Mouse (Mus musculus) intestine, embryonic 14.5 days (tissue): ENCODE measurements around the gene Oprm1. TPM values are rescaled to one million over a fixed set of nuclear protein-coding genes. Genes with fewer than 3 reads are reported as not detected.
A peak's percentile ranks its signal among the peaks of the same experiment; 100 is the strongest.

ENCODE experiments used
- ATAC-seq: fragments of 200-750 bp; cut with Nextera tagmentation; replicated peaks from 2 replicates; pipeline ENCODE4 v1.8.0; 2017; ENCODE audit warnings: low read depth, moderate number of reproducible peaks, moderate TSS enrichment, moderate library complexity; ENCODE audit not compliant: low FRiP score, low TSS enrichment
- DNase-seq: peaks from one replicate; pipeline ENCODE4 v3.0.0-alpha.2; 2018; ENCODE audit warnings: low spot score
- H3K27ac ChIP-seq: fragments of 300-500 bp; sonication (generic); 2 replicates; pipeline ENCODE4 v1.5.1; 2014; ENCODE audit warnings: low read depth, mild to moderate bottlenecking, control low read depth
- H3K27me3 ChIP-seq: fragments of 300-500 bp; sonication (generic); replicated peaks from 2 replicates; pipeline ENCODE4 v1.6.1; 2014; ENCODE audit warnings: low read length, control low read depth; ENCODE audit not compliant: control insufficient read depth, insufficient read depth
- H3K36me3 ChIP-seq: fragments of 300-500 bp; sonication (generic); 2 replicates; pipeline ENCODE4 v1.6.1; 2014; ENCODE audit warnings: low read length, control low read depth; ENCODE audit not compliant: control insufficient read depth, insufficient read depth
- H3K4me1 ChIP-seq: fragments of 300-500 bp; sonication (generic); replicated peaks from 2 replicates; pipeline ENCODE4 v1.6.1; 2014; ENCODE audit warnings: low read length, control low read depth, mixed read lengths; ENCODE audit not compliant: control insufficient read depth, insufficient read depth
- H3K4me2 ChIP-seq: fragments of 300-500 bp; sonication (generic); 2 replicates; pipeline ENCODE4 v1.6.1; 2014; ENCODE audit warnings: low read length
- H3K4me3 ChIP-seq: fragments of 300-500 bp; sonication (generic); 2 replicates; pipeline ENCODE4 v1.5.1; 2014; ENCODE audit warnings: low read depth, low read length, control low read depth, mixed read lengths
- H3K9ac ChIP-seq: fragments of 300-500 bp; sonication (generic); 2 replicates; pipeline ENCODE4 v1.6.1; 2014; ENCODE audit warnings: mild to moderate bottlenecking, low read length
- H3K9me3 ChIP-seq: fragments of 300-500 bp; sonication (generic); 2 replicates; pipeline ENCODE4 v1.6.1; 2016; ENCODE audit warnings: low read length, control low read depth; ENCODE audit not compliant: control insufficient read depth
- WGBS: fragments of 180-500 bp; shearing (Covaris S2); extraction: QIAGEN DNeasy Blood & Tissue Kit; methylation state at CpG from one replicate; pipeline ENCODE4 v1.1.7; 2014; 5-methylcytosine and 5-hydroxymethylcytosine counted together
- polyA plus RNA-seq: library from polyadenylated mRNA; unstranded; fragments of >200 nt; fragmentation: Nextera tagmentation; extraction: Ambion mirVana; gene quantifications from 2 replicates; pipeline ENCODE4 v1.2.1, GENCODE M21; 2014

Oprm1 gene
- polyA plus RNA-seq, 1 experiment from 2014 or later, result 0.51 TPM

GRCm38 (mm10) chr10:6977843-6978242 lies 219.5 kb downstream of the Oprm1 start:
- Histone ChIP-seq H3K27ac (no peak overlapping the region), H3K4me1 (no peaks in the 10 kb centered on the region; the same call in 1 of the 2 replicates), H3K36me3 (no peaks in the 10 kb centered on the region), H3K4me3 (no peak overlapping the region), H3K9me3 (no peaks in the 10 kb centered on the region), H3K4me2 (no peak overlapping the region), H3K27me3 (no peaks in the 10 kb centered on the region), H3K9ac (no peak overlapping the region)
- DNase-seq (no peak), ATAC-seq (no peak)
- WGBS, result 76% methylated on average over 2 of the region's 2 CpGs

- no peaks in the 10 kb centered on the region for H3K36me3 ChIP-seq
- WGBS, result 88% methylated on average over 1 of the region's 1 CpGs
Observed at GRCm38 (mm10) chr10:6978733-6979132, 220.4 kb downstream of the Oprm1 start.

GRCm38 (mm10) chr10:6979216-6979615 lies 220.9 kb downstream of the Oprm1 start:
- no peaks in the 10 kb centered on the region for H3K27me3 ChIP-seq
- H3K4me1 ChIP-seq, result no peaks in the 10 kb centered on the region; the same call in 1 of the 2 replicates
- no peak overlapping the region for H3K9ac ChIP-seq
- no peaks in the 10 kb centered on the region for H3K9me3 ChIP-seq
- no peak for DNase-seq
- H3K27ac ChIP-seq, result no peak overlapping the region
- H3K36me3 ChIP-seq, result no peaks in the 10 kb centered on the region
- no peak overlapping the region for H3K4me3 ChIP-seq
- H3K4me2 ChIP-seq, result no peak overlapping the region
- no peak for ATAC-seq
- WGBS, result 78% methylated on average over 7 of the region's 7 CpGs

More at GRCm38 (mm10) chr10:6978733-6979132, 220.4 kb downstream of the Oprm1 start:
- no peak overlapping the region for H3K4me2 ChIP-seq
- no peak overlapping the region for H3K9ac ChIP-seq
- H3K9me3 ChIP-seq, result no peaks in the 10 kb centered on the region
- H3K27me3 ChIP-seq, result no peaks in the 10 kb centered on the region
- no peaks in the 10 kb centered on the region; the same call in 1 of the 2 replicates for H3K4me1 ChIP-seq
- H3K4me3 ChIP-seq, result no peak overlapping the region
- ATAC-seq (no peak), DNase-seq (no peak)
- H3K27ac ChIP-seq, result no peak overlapping the region

- H3K9ac ChIP-seq, result no peak overlapping the region
- H3K27ac ChIP-seq, result no peak overlapping the region
- H3K4me2 ChIP-seq, result peak overlapping the region; percentile 40
- no peaks in the 10 kb centered on the region for H3K27me3 ChIP-seq
- ATAC-seq (no peak), DNase-seq (no peak)
- no peaks in the 10 kb centered on the region for H3K36me3 ChIP-seq
- no peaks in the 10 kb centered on the region for H3K9me3 ChIP-seq
- no peak overlapping the region for H3K4me3 ChIP-seq
- WGBS, result 47% methylated on average over 8 of the region's 8 CpGs
- H3K4me1 ChIP-seq, result no peaks in the 10 kb centered on the region; the same call in 1 of the 2 replicates
Observed at GRCm38 (mm10) chr10:6979789-6980188, 221.5 kb downstream of the Oprm1 start.

GRCm38 (mm10) chr10:6980236-6980635 lies 221.9 kb downstream of the Oprm1 start:
- Histone ChIP-seq H3K36me3 (no peaks in the 10 kb centered on the region), H3K9me3 (no peaks in the 10 kb centered on the region), H3K27ac (no peak overlapping the region), H3K9ac (no peak overlapping the region), H3K4me2 (peak overlapping the region; percentile 40), H3K4me3 (no peak overlapping the region), H3K27me3 (no peaks in the 10 kb centered on the region), H3K4me1 (no peaks in the 10 kb centered on the region; the same call in 1 of the 2 replicates)
- DNase-seq (no peak), ATAC-seq (no peak)
- WGBS, result 23% methylated on average over 6 of the region's 6 CpGs

- no peaks in the 10 kb centered on the region for H3K27me3 ChIP-seq
- no peak overlapping the region for H3K9ac ChIP-seq
- no peak overlapping the region for H3K27ac ChIP-seq
- H3K36me3 ChIP-seq, result no peaks in the 10 kb centered on the region
- DNase-seq, result no peak
- H3K4me1 ChIP-seq, result no peaks in the 10 kb centered on the region; the same call in 1 of the 2 replicates
- no peak for ATAC-seq
- H3K4me3 ChIP-seq, result no peak overlapping the region
- H3K9me3 ChIP-seq, result no peaks in the 10 kb centered on the region
- 69% methylated on average over 2 of the region's 2 CpGs for WGBS
- no peak overlapping the region for H3K4me2 ChIP-seq
Observed at GRCm38 (mm10) chr10:6982751-6983151, 224.4 kb downstream of the Oprm1 start.

GRCm38 (mm10) chr10:6983431-6983830 lies 225.1 kb downstream of the Oprm1 start:
- 91% methylated on average over 2 of the region's 2 CpGs for WGBS
- H3K4me3 ChIP-seq, result no peak overlapping the region

GRCm38 (mm10) chr10:6986246-6986645 lies 227.9 kb downstream of the Oprm1 start:
- Histone ChIP-seq H3K27ac (no peak overlapping the region), H3K36me3 (no peaks in the 10 kb centered on the region), H3K9me3 (no peaks in the 10 kb centered on the region), H3K4me1 (no peaks in the 10 kb centered on the region), H3K9ac (no peak overlapping the region), H3K4me3 (no peak overlapping the region), H3K4me2 (no peak overlapping the region), H3K27me3 (no peaks in the 10 kb centered on the region)
- WGBS, result 90% methylated on average over 4 of the region's 4 CpGs
- ATAC-seq, result no peak
- DNase-seq, result no peak

More at GRCm38 (mm10) chr10:6983431-6983830, 225.1 kb downstream of the Oprm1 start:
- no peaks in the 10 kb centered on the region for H3K27me3 ChIP-seq
- DNase-seq (no peak), ATAC-seq (no peak)
- H3K27ac ChIP-seq, result no peak overlapping the region
- H3K9ac ChIP-seq, result no peak overlapping the region
- H3K4me1 ChIP-seq, result no peaks in the 10 kb centered on the region; the same call in 1 of the 2 replicates
- no peak overlapping the region for H3K4me2 ChIP-seq
- no peaks in the 10 kb centered on the region for H3K36me3 ChIP-seq
- no peaks in the 10 kb centered on the region for H3K9me3 ChIP-seq

GRCm38 (mm10) chr10:6987399-6988098 lies 229.2 kb downstream of the Oprm1 start:
- no peak overlapping the region for H3K27ac ChIP-seq
- ATAC-seq (no peak), DNase-seq (no peak)
- no peaks in the 10 kb centered on the region for H3K4me1 ChIP-seq
- no peaks in the 10 kb centered on the region for H3K9me3 ChIP-seq
- H3K27me3 ChIP-seq, result no peaks in the 10 kb centered on the region
- no peak overlapping the region for H3K9ac ChIP-seq
- H3K4me3 ChIP-seq, result no peak overlapping the region
- no peak overlapping the region for H3K4me2 ChIP-seq
- H3K36me3 ChIP-seq, result no peaks in the 10 kb centered on the region
- 76% methylated on average over 4 of the region's 4 CpGs for WGBS
